Mouse (Mus musculus): ENCODE data around the gene Cmss1.

GRCm38 (mm10) chr16:57312130-57312529, 294.5 kb downstream of the Cmss1 start:
- TF ChIP-seq CTCF (IDR thresholded peaks at IDR 0.05; ENCODE audit: borderline replicate concordance, insufficient read depth, low read length) (no peak), POLR2A (IDR thresholded peaks at IDR 0.05; ENCODE audit: low read depth, low read length) (no peak)

Measured in embryonic fibroblast, embryonic 13.5 days (primary cell).